Comparison of ENCODE assay signal across 22 mouse cellular contexts in the genomic region with DNA sequence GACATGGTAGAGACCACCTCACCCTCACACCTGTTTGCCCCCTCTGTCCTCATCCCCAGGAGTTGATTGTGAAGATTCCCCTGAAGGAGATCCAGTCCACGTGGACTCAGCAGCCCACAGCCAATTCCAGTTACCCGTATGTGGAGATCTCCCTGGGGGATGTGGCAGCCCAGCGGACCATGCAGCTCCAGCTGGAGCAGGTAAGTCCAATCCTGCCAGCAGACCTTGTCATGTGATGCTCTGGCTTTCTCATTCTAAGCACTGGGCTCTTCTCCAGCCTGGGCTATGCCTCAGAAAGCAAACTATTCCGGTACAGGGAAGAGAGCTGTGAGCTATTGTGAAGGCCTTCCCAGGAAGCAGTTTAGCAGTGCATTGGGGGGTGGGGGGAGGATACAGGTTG. TPM values are rescaled to one million over a fixed set of nuclear protein-coding genes. Genes with fewer than 3 reads are reported as not detected.
A peak's percentile ranks its signal among the peaks of the same experiment; 100 is the strongest.
DNase-seq lines count a peak whose midpoint lies in the region; ATAC-seq and TF ChIP-seq lines count a peak whose summit lies in the region.
"Had no signal": no experiment of that assay in that cellular context is flagged by ENCODE, and none has a peak within 500 bp of the region (broad histone marks: within the 10 kb centered on the region; RNA-seq: fewer than 3 reads in every experiment).

No protein-coding gene starts in this region.

- no peaks in the 10 kb centered on the region for H3K36me3 ChIP-seq in midbrain, embryonic 15.5 days (replicated peaks)
- H3K36me3 ChIP-seq: embryonic facial prominence, embryonic 10.5 days; hindbrain, embryonic 10.5 days; limb, embryonic 10.5 days had no signal

- H3K27ac ChIP-seq in midbrain, embryonic 15.5 days = no peak overlapping the region
- H3K27ac ChIP-seq: embryonic facial prominence, embryonic 10.5 days; hindbrain, embryonic 10.5 days; hindbrain, postnatal 0 days; left cerebral cortex, adult 2 months; limb, embryonic 10.5 days had no signal

- TF ChIP-seq CTCF in lung, adult 2 months (IDR thresholded peaks at IDR 0.05; ENCODE audit: insufficient read depth, low read length) = no peak

- H3K9me3 ChIP-seq in midbrain, embryonic 15.5 days = no peaks in the 10 kb centered on the region
- H3K9me3 ChIP-seq: embryonic facial prominence, embryonic 10.5 days; hindbrain, embryonic 10.5 days; limb, embryonic 10.5 days had no signal

- H3K27me3 ChIP-seq in midbrain, embryonic 15.5 days (replicated peaks) = no peaks in the 10 kb centered on the region

- peak; percentile 38 for DNase-seq in gastrocnemius, adult 18-20 months (ENCODE audit: low spot score)
- no peak for DNase-seq in gastrocnemius, postnatal 10 days
- peak; percentile 15 for DNase-seq in ovary, postnatal 36 days (ENCODE audit: low spot score)
- no peak for DNase-seq in ovary, postnatal 14 days (ENCODE audit: low spot score)
- peak; percentile 84 to 88 for DNase-seq in kidney, adult 8-10 months
- no peak for DNase-seq in lung, adult 2 months
- no peak for DNase-seq in layer of hippocampus, postnatal 10 days (ENCODE audit: low spot score in 2 of 2)
- DNase-seq: B cell, adult 2 months; cerebellum, adult 18-20 months; liver, postnatal 0 days; lung, postnatal 14 days; midbrain, embryonic 14.5 days; retina, postnatal 1 day had no signal

- no peak overlapping the region for H3K4me2 ChIP-seq in midbrain, embryonic 15.5 days

- ATAC-seq in midbrain, embryonic 15.5 days (replicated peaks) = no peak
- ATAC-seq: hindbrain, postnatal 0 days; intestine, postnatal 0 days; liver, postnatal 0 days had no signal

- H3K4me3 ChIP-seq in lung, adult 2 months (replicated peaks; ENCODE audit: extremely low read depth, low read depth, low read length) = no peak overlapping the region
- H3K4me3 ChIP-seq in midbrain, embryonic 15.5 days = no peak overlapping the region
- H3K4me3 ChIP-seq: embryonic facial prominence, embryonic 10.5 days; hindbrain, embryonic 10.5 days; left cerebral cortex, adult 2 months; limb, embryonic 10.5 days; megakaryocyte, embryonic 14.5 days; myocyte had no signal

- H3K4me1 ChIP-seq in lung, adult 2 months (ENCODE audit: control insufficient read depth, insufficient read depth, low read length) = no peaks in the 10 kb centered on the region
- no peaks in the 10 kb centered on the region for H3K4me1 ChIP-seq in midbrain, embryonic 15.5 days

- H3K9ac ChIP-seq in midbrain, embryonic 15.5 days = no peak overlapping the region
- H3K9ac ChIP-seq: liver, postnatal 0 days had no signal

- TF ChIP-seq POLR2A in lung, adult 2 months (IDR thresholded peaks at IDR 0.05; ENCODE audit: borderline replicate concordance, extremely low read depth, low read depth, low read length) = no peak

- 67% methylated on average over 4 of the region's 4 CpGs for WGBS in lung, adult 2 months
- 69% methylated on average over 4 of the region's 4 CpGs for WGBS in midbrain, embryonic 15.5 days

RNA-seq across cellular contexts. Expression of a gene that starts 9.7 kb away (rescaled TPM):
- total RNA-seq in gastrocnemius, adult 18-20 months (2021) = 100 to 1,000 TPM; 125 to 130 TPM
- total RNA-seq in gastrocnemius, postnatal 10 days (2021) = 10 to 100 TPM; 73.2 to 73.7 TPM
- 28.0 and 28.3 TPM in 2 replicates for polyA plus RNA-seq in lung, adult 2 months (2012; rRNA removed)
- 10 to 100 TPM; 39.0 to 40.1 TPM for total RNA-seq in layer of hippocampus, postnatal 10 days (2021)
- polyA plus RNA-seq in midbrain, embryonic 15.5 days (2015; fragmentation: Nextera tagmentation; extraction: Ambion mirVana) = 22.9 and 23.1 TPM in 2 replicates

RNA-seq across cellular contexts. Expression of a gene that starts 57.3 kb away (rescaled TPM):
- total RNA-seq in gastrocnemius, adult 18-20 months (2021) = under 1 TPM in 1 of 2 experiments, not detected in 1; 0.05 TPM
- under 1 TPM; 0.05 to 0.16 TPM for total RNA-seq in gastrocnemius, postnatal 10 days (2021)
- polyA plus RNA-seq in lung, adult 2 months (2012; rRNA removed) = 0.43 and 0.45 TPM in 2 replicates
- under 1 TPM; 0.13 to 0.18 TPM for total RNA-seq in layer of hippocampus, postnatal 10 days (2021)
- polyA plus RNA-seq in midbrain, embryonic 15.5 days (2015; fragmentation: Nextera tagmentation; extraction: Ambion mirVana) = 0.05 and 0.12 TPM in 2 replicates
- polyA plus RNA-seq: midbrain, embryonic 14.5 days; myocyte had no signal

Comparison
In these comparisons a context has a peak if more than half of its experiments do, and no peak if none do; other contexts are left out.
1. DNase-seq: peak in gastrocnemius, adult 18-20 months (single experiment), ovary, postnatal 36 days (single experiment) and kidney, adult 8-10 months (2 of 2); none in gastrocnemius, postnatal 10 days (single experiment), ovary, postnatal 14 days (single experiment), lung, adult 2 months (single experiment) and layer of hippocampus, postnatal 10 days (0 of 2).